Mouse (Mus musculus) thymus, adult 2 months (tissue): ENCODE results near the gene Cd2. TPM values are rescaled to one million over a fixed set of nuclear protein-coding genes. Genes with fewer than 3 reads are reported as not detected.

ENCODE experiments used
- DNase-seq: peaks from one replicate; pipeline ENCODE4 v3.0.0; 2021
- H3K27ac ChIP-seq: fragments of 200-500 bp; 2 replicates; pipeline ENCODE4 v1.5.1; 2012; ENCODE audit warnings: low read length, control low read depth; ENCODE audit not compliant: control insufficient read depth, insufficient read depth
- H3K27me3 ChIP-seq: fragments of 200-500 bp; 2 replicates; pipeline ENCODE4 v1.6.1; 2012; ENCODE audit warnings: mild to moderate bottlenecking, low read length, moderate library complexity, mixed read lengths; ENCODE audit not compliant: control insufficient read depth, insufficient read depth
- H3K36me3 ChIP-seq: fragments of 200-500 bp; 2 replicates; pipeline ENCODE4 v1.6.1; 2012; ENCODE audit warnings: mild to moderate bottlenecking, low read length, moderate library complexity; ENCODE audit not compliant: control insufficient read depth, insufficient read depth
- H3K4me1 ChIP-seq: fragments of 200-500 bp; replicated peaks from 2 replicates; pipeline ENCODE4 v1.6.1; 2012; ENCODE audit warnings: low read length; ENCODE audit not compliant: control insufficient read depth, insufficient read depth
- H3K4me3 ChIP-seq: fragments of 200-500 bp; 2 replicates; pipeline ENCODE4 v1.5.1; 2012; ENCODE audit warnings: mild to moderate bottlenecking, low read length, control low read depth, moderate library complexity; ENCODE audit not compliant: control insufficient read depth, insufficient read depth
- CTCF ChIP-seq: fragments of 200-500 bp; IDR thresholded peaks from 2 replicates; pipeline ENCODE4 v1.5.1; 2012; ENCODE audit warnings: mild to moderate bottlenecking, control low read depth, low read length, moderate library complexity, borderline replicate concordance; ENCODE audit not compliant: control insufficient read depth, poor library complexity, insufficient read depth; ENCODE audit errors: extremely low read depth
- POLR2A ChIP-seq: fragments of 200-500 bp; IDR thresholded peaks from 2 replicates; pipeline ENCODE4 v1.6.1; 2012; ENCODE audit warnings: mild to moderate bottlenecking, low read length, control low read depth, moderate library complexity; ENCODE audit not compliant: control insufficient read depth, poor library complexity, insufficient read depth; ENCODE audit errors: extremely low read depth
- WGBS: fragments of 180-500 bp; shearing (Covaris S2); methylation state at CpG from one replicate; pipeline ENCODE4 v1.1.7; 2018; 5-methylcytosine and 5-hydroxymethylcytosine counted together
- polyA plus RNA-seq: library from polyadenylated mRNA; depleted of rRNA; stranded (reverse); fragments of >200 nt; gene quantifications from 2 replicates; pipeline ENCODE4 v1.2.3, GENCODE M21; 2012; rRNA removed

The Cd2 gene
- polyA plus RNA-seq, 1 experiment = 117 TPM

- TF ChIP-seq CTCF (no peak), POLR2A (no peak)
- Histone ChIP-seq H3K27ac (no peak overlapping the region), H3K36me3 (no peaks in the 10 kb centered on the region), H3K27me3 (no peaks in the 10 kb centered on the region), H3K4me1 (peaks cover 12% of the 10 kb centered on the region), H3K4me3 (no peak overlapping the region)
- 93% methylated on average over 5 of the region's 5 CpGs for WGBS
- no peak for DNase-seq
These were observed 59.7 kb downstream of the Cd2 start for GRCm38 (mm10) chr3:101228066-101228465.

Other genes starting within 250 kb of the Cd2 start
- 7.9 and 8.0 TPM in 2 replicates for gene Ptgfrn, start 177.7 kb downstream of the Cd2 start, polyA plus RNA-seq
- gene Igsf3, start 89.1 kb upstream of the Cd2 start, polyA plus RNA-seq = 8.6 and 9.7 TPM in 2 replicates